Mouse (Mus musculus) right cerebral cortex, adult 18-20 months (tissue): Measurements from ENCODE around the gene Fam76b.
A peak's percentile ranks its signal among the peaks of the same experiment; 100 is the strongest.
"Not testable (repeated sequence)": the region's sequence is repeated elsewhere in the genome, so short reads cannot be mapped to it uniquely, and the experiment has no call there.

Source experiments
- DNase-seq: peaks from one replicate; pipeline ENCODE4 v3.0.0; 2022; ENCODE audit warnings: mixed read lengths

Fam76b gene

GRCm38 (mm10) chr9:13827406-13828086 is at the start of gene Fam76b:
Fam76b (plus strand) TSS chr9:13827716.
- peak; percentile 100 for DNase-seq

- DNase-seq = no peak
Observed at GRCm38 (mm10) chr9:13781985-13782384, 45.5 kb upstream of the Fam76b start.

- DNase-seq = not testable (repeated sequence)
Observed at GRCm38 (mm10) chr9:13790864-13791263, 36.7 kb upstream of the Fam76b start.

- no peak for DNase-seq
Observed at GRCm38 (mm10) chr9:13794302-13794701, 33.2 kb upstream of the Fam76b start.

DNA sequence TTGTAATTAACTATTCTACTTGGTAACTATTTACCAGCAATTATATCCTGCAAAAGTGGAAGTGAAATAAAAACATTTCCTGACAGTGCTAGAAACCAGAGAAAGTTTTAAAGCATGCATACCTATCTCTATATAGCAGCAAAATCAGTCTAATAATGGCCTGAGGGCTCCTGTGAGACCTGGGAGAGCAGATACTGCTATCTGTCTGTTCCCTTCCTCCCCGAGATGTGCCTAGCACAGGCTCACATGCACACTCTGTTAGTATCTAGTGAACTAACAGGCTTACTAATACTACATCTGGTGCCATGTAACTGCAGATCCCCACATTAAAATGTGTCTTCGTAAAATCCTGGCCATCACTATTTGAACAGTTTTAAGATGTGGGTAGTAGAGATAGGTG is 32.8 kb upstream of the Fam76b start:
- no peak for DNase-seq

- no peak for DNase-seq
Observed at GRCm38 (mm10) chr9:13804480-13804879, 23.0 kb upstream of the Fam76b start.

DNA sequence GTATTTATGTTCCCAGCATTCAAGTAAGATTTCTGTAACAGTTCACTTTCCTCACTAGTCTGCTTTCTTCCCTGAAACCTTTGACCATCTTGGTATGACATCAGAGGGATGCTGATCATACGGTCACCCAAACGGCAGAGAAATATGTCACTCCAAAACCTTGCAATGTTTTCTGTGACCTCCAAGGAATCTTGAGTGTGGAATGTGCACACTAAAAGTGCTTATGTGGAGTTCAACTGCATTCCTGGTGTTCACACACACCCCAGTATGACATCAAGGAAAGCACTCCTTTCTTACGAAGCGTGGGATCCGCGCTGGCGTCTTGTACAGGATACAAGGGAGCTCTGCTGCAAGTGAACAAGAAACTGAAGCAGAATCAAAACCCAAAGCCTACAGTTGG is 20.7 kb upstream of the Fam76b start:
- no peak for DNase-seq

DNA sequence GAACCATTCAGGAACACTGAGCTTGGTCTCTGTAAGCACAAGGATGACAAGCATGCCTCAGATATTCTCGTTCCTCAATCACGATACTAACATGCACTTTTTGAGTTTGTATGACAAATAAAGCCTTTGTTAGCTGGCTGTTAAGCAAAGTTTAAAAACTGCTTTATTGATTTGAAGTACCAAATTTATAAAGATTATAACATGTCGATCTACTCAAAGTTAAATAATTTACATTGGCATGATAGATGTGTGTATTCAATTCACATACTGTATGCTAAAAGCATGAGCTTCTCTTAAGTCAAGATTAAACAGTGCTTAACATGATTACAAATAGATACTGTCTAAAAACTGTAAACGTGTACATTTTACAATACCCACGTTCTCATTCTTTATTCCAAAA is 19.9 kb upstream of the Fam76b start:
- no peak for DNase-seq

GRCm38 (mm10) chr9:13809937-13810336 is 17.6 kb upstream of the Fam76b start:
- no peak for DNase-seq

GRCm38 (mm10) chr9:13818369-13818768 is 9.1 kb upstream of the Fam76b start:
- DNase-seq = no peak

DNA sequence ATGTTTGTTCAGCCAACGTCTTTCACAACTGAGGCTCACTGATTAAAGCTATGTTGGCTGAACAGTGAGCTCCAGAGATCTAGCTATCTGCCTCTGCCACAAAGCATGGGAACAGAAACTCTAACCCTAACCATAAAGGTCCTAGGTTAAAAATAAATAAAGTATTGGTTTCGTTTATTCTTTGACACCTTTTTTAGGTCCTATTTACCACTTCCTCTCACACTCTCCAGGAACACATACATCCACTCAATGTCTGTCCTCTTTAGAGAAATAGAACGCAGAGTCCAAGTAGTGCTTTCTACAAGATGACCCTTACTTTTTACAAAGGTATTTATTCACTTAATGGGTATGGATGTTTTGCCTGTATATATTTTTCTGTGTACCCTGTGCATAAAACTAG is 6.7 kb upstream of the Fam76b start:
- DNase-seq = no peak

- no peak for DNase-seq
Observed at GRCm38 (mm10) chr9:13825896-13826295, 1.6 kb upstream of the Fam76b start.

- no peak for DNase-seq
Observed at GRCm38 (mm10) chr9:13826391-13826805, 1.1 kb upstream of the Fam76b start.

DNA sequence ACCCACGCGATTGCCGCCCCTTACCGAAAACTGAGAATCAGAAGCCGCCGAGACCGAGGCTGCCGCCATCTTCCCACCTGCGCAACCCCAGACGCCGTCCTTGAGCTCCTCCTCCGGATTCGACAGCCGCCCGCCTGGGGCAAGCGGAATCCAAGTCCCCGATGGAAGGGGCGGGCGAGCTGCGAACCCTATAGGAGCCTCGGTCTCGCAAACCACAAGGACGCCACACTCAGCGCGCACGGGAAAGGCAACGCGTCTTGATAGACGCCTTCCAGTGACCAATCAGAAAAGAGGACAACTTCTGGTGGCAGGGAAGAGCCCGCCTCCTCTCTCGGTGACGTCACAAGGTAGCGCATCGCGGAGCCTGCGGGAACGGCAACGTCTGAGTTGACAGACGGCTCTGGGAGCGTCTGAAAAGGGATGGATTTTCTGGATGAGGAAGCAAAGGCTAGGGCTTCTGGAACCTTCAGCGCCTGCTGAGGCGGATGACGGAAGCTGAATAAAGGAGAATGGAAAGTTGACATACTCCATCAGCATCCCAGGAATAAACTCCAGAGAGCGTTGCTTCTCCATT is 597 bp upstream of the Fam76b start, which contains the start of gene Cep57:
Gene Cep57 (minus strand): TSS at position 276 of the 574 bp plus-strand sequence.
- peak; percentile 98 for DNase-seq

DNA sequence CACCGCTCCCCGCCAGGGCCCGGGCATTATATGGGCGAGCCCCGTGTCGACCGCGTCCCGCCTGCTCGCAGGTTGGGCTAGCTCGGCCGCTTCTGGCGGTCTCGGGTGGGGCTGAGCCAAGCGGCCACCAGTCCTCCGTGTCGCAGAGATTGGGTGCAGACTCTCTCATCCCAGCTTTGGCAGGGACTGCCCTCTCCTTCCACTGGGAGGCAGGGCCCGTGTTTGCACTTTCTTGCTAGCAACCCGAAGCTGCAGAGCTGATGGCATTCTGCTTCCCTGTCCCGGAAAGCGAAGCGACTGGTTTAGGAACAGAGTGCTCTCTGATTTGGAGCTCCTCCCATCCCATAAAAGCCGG is 548 bp downstream of the Fam76b start:
- DNase-seq = no peak

- no peak for DNase-seq
Observed at GRCm38 (mm10) chr9:13835256-13835655, 7.7 kb downstream of the Fam76b start.

DNA sequence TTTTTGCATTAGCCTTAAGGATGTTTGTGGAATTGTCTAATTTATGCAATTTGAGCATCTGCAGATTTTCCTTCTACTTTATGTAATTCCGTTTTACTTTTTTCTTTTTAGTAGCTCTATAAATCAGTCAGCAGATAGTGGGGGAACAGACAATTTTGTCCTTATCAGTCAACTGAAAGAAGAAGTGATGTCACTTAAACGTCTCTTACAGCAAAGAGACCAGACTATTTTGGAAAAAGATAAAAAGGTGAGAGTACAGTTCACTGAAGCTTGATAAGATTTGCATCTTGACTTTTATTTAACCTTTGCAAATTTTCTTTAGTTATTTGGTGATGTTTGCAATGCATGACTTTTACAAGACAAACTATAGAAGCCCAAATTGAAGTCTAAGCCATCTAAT is 9.2 kb downstream of the Fam76b start:
- no peak for DNase-seq

GRCm38 (mm10) chr9:13847591-13847990 is 20.1 kb downstream of the Fam76b start:
- no peak for DNase-seq

GRCm38 (mm10) chr9:13848481-13849480 is 21.3 kb downstream of the Fam76b start:
- peak; percentile 28 for DNase-seq

GRCm38 (mm10) chr9:13853876-13854275 is 26.4 kb downstream of the Fam76b start:
- DNase-seq = no peak

DNA sequence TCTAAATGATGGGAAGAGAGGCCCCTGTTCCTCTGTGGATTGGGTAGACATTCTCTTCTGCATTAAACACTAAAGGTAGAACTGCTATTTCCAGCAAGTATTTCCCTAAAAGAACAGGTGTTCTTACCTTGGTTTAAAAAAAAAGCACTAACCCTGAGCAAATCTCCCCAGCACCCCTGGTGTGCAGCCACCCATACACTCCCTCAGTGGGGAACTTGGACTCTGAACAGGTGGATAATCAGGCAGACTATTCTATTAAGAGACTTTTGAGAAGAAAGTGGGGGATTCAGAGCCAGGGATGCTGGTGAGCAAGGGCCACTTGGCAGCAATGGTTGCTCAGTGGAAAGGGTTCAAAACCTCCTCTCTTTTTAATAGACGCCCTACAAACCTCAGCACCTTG is 28.7 kb downstream of the Fam76b start:
- DNase-seq = no peak

GRCm38 (mm10) chr9:13856777-13857176 is 29.3 kb downstream of the Fam76b start:
- DNase-seq = no peak

DNA sequence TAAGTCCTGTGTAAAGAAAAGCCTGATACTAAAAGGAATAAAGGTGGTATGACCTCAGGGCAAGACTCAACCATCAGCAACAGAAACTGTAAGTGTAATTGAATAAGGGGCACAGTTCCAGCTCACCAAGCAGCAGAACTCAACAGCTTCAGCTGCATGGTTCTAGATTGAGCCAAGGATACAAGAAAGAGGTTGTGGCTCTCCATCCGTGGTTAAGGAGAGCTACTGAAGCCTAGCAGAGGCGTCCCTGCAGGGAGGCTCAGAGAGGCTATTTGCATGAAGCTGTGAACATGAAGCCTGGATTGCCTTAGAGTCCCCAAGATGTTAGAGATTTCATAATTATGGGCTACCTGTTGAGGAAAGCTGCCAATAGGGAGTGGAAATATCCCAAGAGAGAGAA is 40.1 kb downstream of the Fam76b start:
- no peak for DNase-seq

GRCm38 (mm10) chr9:13871631-13872030 is 44.1 kb downstream of the Fam76b start:
- no peak for DNase-seq
